Mouse (Mus musculus) cerebellum, adult (tissue): ENCODE data around the gene Bri3bp.

Source experiments
- ATAC-seq: cut with Nextera tagmentation; 2 replicates; pipeline ENCODE4 v1.9.2; 2017; ENCODE audit warnings: mild to moderate bottlenecking, moderate library complexity, mixed read lengths; ENCODE audit not compliant: insufficient number of reproducible peaks, low FRiP score, low TSS enrichment

Gene Bri3bp

GRCm38 (mm10) chr5:125448631-125449030 lies 7.3 kb downstream of the Bri3bp start:
- ATAC-seq, result no peak

GRCm38 (mm10) chr5:125449306-125449705 lies 7.9 kb downstream of the Bri3bp start:
- no peak for ATAC-seq

DNA sequence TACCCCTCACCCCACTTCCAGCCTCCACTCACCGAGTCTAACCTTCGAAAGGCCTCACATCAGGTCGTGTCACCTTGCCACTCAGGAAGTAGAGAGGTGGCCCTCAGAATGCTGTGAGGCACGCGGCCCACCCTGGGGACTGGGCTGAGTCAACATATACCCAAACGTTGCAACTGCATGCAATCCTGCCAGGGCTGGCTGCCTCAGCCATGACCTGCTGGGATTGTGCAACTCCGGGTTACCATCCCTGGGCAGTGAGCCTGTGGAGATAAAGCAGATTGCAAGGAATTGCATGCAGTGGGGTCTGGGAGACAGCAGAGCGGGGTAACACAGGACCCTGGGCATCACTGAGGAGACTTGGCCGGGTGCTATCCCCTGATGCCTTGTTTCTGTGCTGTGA lies 11.2 kb downstream of the Bri3bp start:
- ATAC-seq, result no peak

DNA sequence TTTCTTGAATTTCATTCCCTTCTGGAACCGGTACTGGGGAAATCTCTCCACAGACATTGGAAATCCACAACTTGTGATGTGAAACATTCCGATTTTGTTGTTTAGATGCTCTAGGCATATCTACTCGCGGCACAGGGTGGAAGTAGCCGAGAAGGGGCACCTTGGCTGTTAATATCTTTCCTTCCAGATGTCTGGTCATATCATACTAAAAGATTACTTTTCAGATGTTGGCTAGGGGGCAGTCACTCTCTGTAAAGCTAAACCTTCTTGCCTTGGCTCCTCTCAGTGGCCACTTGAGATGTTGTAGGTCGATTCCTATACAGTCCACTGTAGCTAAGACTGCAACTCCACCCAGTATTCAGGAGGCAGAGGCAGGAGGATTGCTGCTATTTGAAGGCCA lies 14.7 kb downstream of the Bri3bp start:
- ATAC-seq, result no peak

GRCm38 (mm10) chr5:125457538-125457937 lies 16.2 kb downstream of the Bri3bp start:
- ATAC-seq, result no peak

- ATAC-seq, result no peak
These were observed 19.2 kb downstream of the Bri3bp start for GRCm38 (mm10) chr5:125460574-125460973.

DNA sequence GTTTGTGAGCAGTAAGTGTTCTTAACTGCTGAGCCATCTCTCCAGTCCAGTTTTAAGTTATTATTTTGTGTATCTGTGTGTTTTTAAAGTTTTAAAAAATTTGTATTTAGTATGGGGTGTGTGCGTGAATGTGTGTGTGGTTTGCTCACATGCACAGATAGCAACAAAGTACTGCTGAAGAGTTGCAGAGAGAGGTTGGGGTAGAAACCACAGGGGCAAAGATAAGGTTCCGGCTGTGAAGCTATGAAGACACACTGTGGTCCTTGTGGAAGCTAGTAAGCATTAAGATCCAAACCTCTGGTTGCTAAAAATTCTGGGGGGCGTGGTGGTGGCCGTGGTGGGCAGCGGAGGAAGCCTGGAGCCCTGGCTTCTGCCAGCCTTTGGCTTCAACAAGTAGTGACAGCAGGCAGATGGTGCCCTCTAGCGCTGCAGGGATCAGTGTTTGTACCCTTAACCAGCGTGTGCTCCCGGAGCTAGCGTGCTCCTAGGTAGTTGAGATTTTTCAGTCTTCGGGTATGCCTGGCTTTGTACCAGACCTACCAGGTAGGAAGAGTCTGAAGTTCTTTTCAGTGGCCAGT lies 20.6 kb downstream of the Bri3bp start:
- no peak for ATAC-seq

DNA sequence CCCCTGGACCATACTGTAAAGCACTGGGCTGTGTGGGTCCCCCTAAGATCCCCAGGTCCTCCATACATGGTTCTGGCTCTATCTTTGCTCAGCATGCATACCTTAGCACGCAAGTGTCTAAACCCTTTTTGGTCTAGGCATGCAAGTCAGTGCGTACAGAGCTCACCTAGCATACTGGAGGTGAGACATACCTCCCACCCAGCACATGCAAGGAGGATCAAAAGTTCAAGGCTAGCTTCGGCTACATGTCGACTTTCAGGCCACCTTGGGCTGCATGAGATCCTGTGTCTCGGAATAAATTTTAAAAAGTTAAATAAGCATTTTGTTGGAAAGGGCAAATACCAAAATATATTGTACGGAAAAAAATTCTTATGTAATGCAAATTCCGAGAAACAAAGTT lies 23.8 kb downstream of the Bri3bp start:
- ATAC-seq, result no peak

DNA sequence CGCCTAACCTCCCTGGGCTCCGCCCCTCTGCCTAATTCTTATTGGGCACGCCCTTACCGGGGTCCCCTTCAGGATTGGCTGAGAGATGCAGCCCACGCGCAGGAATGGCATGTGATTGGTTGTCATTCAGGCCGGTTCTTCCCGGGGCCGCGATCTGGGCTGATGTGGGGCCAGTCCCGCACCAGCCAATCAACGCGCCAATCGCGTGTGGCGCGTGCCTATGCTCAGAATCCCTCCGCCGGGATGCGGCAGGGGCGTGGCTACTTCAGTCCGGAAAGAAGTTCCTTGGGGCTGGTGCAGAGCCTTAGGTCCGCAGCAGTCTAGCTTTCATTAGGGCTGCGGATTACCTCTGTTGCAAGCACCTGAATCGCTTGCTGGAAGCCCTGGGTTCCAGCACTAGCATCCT lies 24.3 kb downstream of the Bri3bp start:
- peak; percentile 100 for ATAC-seq

- no peak for ATAC-seq
These were observed 25.1 kb downstream of the Bri3bp start for GRCm38 (mm10) chr5:125466483-125466882.

DNA sequence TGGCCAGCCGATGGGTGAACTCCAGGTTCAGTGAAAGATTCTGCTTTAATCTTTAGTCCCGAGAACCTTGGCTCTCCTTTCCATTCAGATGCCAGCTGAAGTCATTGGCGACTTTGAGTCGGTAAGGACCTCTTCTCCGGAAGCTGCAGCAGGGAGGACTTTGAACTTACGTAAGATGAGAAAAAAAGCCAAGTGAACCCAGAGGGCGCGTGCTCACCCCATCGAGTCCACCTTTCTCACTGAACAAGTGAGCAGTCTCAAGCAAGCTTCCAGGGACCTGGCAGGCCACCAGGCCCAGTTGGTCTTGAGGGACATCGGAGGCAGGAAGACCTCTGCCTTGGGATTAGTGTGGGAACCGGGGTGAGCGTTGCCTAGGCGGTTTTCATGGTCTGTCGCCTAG lies 25.9 kb downstream of the Bri3bp start:
- no peak for ATAC-seq

GRCm38 (mm10) chr5:125470713-125471112 lies 29.3 kb downstream of the Bri3bp start:
- no peak for ATAC-seq

DNA sequence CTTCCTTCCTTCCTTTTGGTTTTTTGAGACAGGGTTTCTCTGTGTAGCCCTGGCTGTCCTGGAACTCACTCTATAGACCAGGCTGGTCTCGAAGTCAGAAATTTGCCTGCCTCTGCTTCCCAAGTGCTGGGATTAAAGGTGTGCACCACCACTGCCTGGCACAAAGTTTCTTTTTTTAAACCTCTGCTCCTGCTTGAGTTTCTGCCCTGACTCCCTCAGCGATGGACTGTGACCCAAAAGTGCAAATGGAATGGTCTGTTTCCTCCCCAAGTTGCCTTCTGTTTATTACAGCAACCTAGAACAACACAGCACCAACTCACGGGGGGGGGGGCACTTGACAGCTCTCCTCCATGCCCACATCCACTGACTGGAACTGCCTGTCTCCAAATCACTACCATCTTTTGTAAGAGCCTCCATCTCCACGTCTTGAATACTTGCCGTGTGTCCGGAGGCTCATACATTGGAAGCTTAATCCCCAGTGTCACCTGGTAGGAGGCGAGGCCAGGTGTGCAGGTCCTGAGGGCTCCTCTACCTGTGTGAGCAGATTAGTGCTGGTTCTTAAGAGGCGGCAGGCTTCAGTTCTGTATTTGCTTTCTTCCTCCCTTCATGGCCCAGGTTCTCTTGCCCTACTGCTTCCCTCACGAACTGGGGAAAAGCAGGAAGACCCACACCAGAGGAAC lies 31.6 kb downstream of the Bri3bp start:
- no peak for ATAC-seq

DNA sequence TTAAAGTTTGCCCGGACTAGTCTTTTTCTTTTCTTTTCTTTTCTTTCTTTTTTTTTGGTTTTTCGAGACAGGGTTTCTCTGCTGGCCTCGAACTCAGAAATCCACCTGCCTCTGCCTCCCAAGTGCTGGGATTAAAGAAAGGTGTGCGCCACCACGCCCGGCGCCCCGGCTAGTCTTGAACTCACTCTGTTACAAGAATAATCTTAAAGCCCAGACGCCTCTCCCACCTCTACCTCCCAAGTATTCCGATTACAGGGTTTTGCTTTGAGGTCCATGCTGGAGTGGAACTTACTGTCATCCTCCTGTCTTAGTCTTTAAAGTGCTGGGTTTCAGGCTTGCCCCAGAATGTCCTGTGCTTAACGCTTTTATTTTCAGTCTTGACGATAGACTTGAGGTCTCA lies 33.7 kb downstream of the Bri3bp start:
- ATAC-seq, result no peak

DNA sequence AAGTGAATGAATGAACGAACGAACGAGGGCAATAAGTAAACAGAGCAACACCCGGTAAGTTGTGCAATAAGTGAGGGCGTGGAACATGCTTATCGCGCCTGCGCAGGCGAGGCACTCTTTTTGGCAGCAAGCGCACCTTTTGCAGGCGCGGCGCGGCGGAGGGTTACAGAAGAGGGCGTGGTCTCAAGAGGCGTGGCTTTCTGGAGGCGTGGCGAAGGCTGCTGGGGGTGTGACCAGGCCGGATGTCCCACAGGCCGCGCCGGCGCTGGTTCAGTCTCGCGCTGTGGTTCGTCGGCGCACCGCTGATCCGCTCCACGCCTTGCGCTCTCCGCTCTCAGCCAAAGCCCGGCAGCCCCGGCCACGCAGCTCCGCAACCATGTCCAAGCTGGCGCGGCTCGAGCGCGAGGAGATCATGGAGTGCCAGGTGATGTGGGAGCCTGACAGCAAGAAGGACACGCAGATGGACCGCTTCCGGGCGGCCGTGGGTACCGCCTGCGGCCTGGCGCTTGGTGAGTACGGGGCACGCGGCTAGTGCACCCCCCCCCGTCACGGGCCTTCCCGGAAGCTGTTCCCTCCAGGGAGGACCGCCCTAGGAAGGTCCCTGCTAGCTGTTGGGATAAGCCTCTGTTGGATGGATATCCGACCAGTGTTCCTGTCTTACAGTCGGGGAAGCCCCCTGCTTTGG lies 34.4 kb downstream of the Bri3bp start, which contains the start of gene Aacs:
Gene Aacs, plus strand, starts transcription at position 214 of the 685 bp plus-strand sequence.
- ATAC-seq, result peak; percentile 86

- ATAC-seq, result peak; percentile 12; the same call in 1 of the 2 replicates
These were observed 34.9 kb downstream of the Bri3bp start for GRCm38 (mm10) chr5:125476286-125476625.

GRCm38 (mm10) chr5:125476799-125477198 lies 35.4 kb downstream of the Bri3bp start:
- no peak for ATAC-seq

DNA sequence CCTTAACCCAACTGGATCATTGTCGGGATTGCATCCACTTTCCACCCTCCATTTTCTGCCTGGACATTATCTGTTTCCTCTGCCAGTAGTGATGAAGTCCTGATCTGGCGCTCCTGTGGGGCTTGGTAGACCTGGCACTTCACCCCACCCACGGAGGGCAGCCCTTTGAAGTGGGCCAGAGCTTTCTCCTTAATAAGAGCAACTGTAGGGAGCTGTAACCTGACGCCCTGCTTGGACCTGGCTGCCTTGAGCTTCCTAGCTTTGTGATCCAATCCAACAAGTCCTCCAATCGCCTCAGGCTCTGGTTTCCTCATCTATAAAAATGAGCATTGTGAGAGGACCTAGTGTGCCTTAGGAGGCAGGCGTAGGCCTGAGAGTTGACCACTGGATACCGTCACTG lies 36.2 kb downstream of the Bri3bp start:
- no peak for ATAC-seq

GRCm38 (mm10) chr5:125478037-125478436 lies 36.7 kb downstream of the Bri3bp start:
- ATAC-seq, result no peak

- ATAC-seq, result no peak
These were observed 38.0 kb downstream of the Bri3bp start for GRCm38 (mm10) chr5:125479376-125479775.

DNA sequence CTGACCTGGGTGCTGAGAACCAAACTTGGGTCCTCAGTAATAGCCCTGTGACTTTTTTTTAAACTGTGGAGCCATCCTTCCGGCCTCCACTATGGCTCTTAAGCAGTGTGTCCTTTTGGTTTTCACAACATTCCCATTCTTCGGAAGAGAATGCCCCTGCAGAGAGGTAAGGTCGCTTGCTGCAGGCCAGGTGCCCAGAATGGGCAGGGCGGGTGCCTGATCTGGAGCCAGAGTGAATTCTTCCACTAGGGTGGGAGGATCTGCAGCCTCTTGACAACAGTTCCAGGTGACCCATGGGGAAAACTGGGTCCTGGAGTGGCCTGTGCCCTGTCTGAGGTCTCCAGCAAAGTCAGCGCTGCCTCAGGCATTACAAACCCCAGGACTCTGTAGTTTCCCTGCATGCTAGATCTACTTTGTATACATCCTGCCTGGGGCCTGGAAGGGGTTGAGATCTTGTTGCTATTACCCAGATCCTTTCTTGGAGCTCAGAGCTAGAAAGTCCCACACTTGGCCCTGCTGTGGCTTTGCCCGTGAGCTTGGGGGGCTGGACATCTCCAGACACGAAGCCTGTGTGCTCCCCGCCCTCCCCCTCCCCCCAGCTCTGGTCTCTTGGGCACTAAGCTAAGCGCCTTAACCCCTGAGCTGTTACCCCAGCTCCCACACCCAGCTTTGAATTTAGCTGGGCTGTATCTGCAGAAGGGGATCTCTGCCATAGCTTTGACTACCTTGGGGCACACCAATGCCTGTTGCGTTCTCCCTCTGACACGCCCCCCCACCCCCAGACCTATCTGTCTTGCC lies 39.3 kb downstream of the Bri3bp start:
- no peak for ATAC-seq
